Mouse (Mus musculus): ENCODE data around the gene Klf15. TPM values are rescaled to one million over a fixed set of nuclear protein-coding genes. Genes with fewer than 3 reads are reported as not detected.

Gene Klf15
- polyA plus RNA-seq, 1 experiment from 2014 or later, result 25.1 TPM

GRCm38 (mm10) chr6:90476941-90477518, 14.7 kb downstream of the Klf15 start:
- no peaks in the 10 kb centered on the region for H3K9me3 ChIP-seq (ENCODE audit: control insufficient read depth, low read length)
- no peak overlapping the region for H3K9ac ChIP-seq (ENCODE audit: low read depth, low read length)
- H3K4me1 ChIP-seq (ENCODE audit: control insufficient read depth, insufficient read depth, low read depth, low read length), result peaks cover 4% of the 10 kb centered on the region; the same call in 1 of the 2 replicates
- WGBS, result 58% methylated on average over 14 of the region's 14 CpGs
- no peaks in the 10 kb centered on the region for H3K36me3 ChIP-seq (ENCODE audit: control insufficient read depth, insufficient read depth, low read length)
- no peaks in the 10 kb centered on the region for H3K27me3 ChIP-seq (replicated peaks; ENCODE audit: control insufficient read depth, insufficient read depth, low read length)
- no peak overlapping the region for H3K4me2 ChIP-seq (ENCODE audit: low read length)
- peak; percentile 49; the same call in 1 of the 2 replicates for ATAC-seq
- H3K4me3 ChIP-seq (ENCODE audit: low read length), result no peak overlapping the region
- H3K27ac ChIP-seq (ENCODE audit: low read depth, low read length), result no peak overlapping the region

GRCm38 (mm10) chr6:90484249-90484648, 21.9 kb downstream of the Klf15 start:
- H3K4me2 ChIP-seq (ENCODE audit: low read length), result no peak overlapping the region
- H3K4me3 ChIP-seq (ENCODE audit: low read length), result no peak overlapping the region
- no peaks in the 10 kb centered on the region for H3K9me3 ChIP-seq (ENCODE audit: control insufficient read depth, low read length)
- H3K27me3 ChIP-seq (replicated peaks; ENCODE audit: control insufficient read depth, insufficient read depth, low read length), result no peaks in the 10 kb centered on the region
- H3K9ac ChIP-seq (ENCODE audit: low read depth, low read length), result no peak overlapping the region
- ATAC-seq, result no peak
- 87% methylated on average over 3 of the region's 3 CpGs for WGBS
- H3K27ac ChIP-seq (ENCODE audit: low read depth, low read length), result no peak overlapping the region
- no peaks in the 10 kb centered on the region for H3K36me3 ChIP-seq (ENCODE audit: control insufficient read depth, insufficient read depth, low read length)
- no peaks in the 10 kb centered on the region for H3K4me1 ChIP-seq (ENCODE audit: control insufficient read depth, insufficient read depth, low read depth, low read length)

GRCm38 (mm10) chr6:90484876-90485275, 22.5 kb downstream of the Klf15 start:
- no peak overlapping the region for H3K4me3 ChIP-seq (ENCODE audit: low read length)
- H3K27me3 ChIP-seq (replicated peaks; ENCODE audit: control insufficient read depth, insufficient read depth, low read length), result no peaks in the 10 kb centered on the region
- no peaks in the 10 kb centered on the region for H3K4me1 ChIP-seq (ENCODE audit: control insufficient read depth, insufficient read depth, low read depth, low read length)
- ATAC-seq, result no peak
- H3K27ac ChIP-seq (ENCODE audit: low read depth, low read length), result no peak overlapping the region
- no peak overlapping the region for H3K9ac ChIP-seq (ENCODE audit: low read depth, low read length)
- no peak overlapping the region for H3K4me2 ChIP-seq (ENCODE audit: low read length)
- WGBS, result 68% methylated on average over 5 of the region's 5 CpGs
- H3K36me3 ChIP-seq (ENCODE audit: control insufficient read depth, insufficient read depth, low read length), result no peaks in the 10 kb centered on the region
- no peaks in the 10 kb centered on the region for H3K9me3 ChIP-seq (ENCODE audit: control insufficient read depth, low read length)

DNA sequence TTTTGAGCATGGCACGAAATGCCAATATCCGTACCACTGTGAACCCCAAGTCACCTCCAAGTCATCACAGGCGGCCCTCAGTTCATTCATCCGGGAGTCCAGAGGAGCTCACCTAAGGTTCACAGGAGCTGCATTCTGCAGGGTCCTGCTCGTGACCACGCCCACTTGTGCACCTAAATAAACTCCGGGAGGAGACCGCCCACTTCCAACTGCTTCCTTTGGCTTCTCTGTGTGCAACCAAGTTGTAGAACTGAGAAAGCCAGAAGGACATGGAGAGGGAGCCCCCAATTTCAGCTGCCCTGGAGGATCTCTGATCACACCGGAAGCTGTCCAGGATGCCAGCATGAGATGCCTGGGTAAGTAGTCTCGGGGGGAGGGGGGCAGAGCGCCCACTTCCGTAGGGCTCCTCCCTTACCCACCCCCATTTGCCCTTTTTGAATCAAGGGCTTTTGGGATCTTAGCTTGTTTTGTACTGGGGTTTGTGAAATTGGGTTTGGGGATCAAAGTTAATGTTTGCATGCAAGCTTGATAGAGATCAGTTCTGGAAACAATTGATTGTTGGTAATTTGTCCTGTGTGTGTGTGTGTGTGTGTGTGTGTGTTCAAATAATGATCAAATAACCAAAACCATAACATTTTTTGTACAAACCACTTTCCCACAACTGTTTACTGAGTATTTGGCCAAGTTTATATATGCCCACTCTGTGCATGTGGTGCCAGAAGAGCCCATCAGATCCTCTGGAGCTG, 24.0 kb downstream of the Klf15 start, which contains the start of gene Aldh1l1:
Gene Aldh1l1 (plus strand): TSS at position 252 of the 746 bp plus-strand sequence.
- no peak within 1 kb of the TSS for H3K4me3 ChIP-seq (ENCODE audit: low read length)
- H3K4me2 ChIP-seq (ENCODE audit: low read length), result no peak within 1 kb of the TSS
- no peak within 1 kb of the TSS for H3K27ac ChIP-seq (ENCODE audit: low read depth, low read length)
- ATAC-seq, result no peak
- no peaks in the 10 kb centered on the region for H3K9me3 ChIP-seq (ENCODE audit: control insufficient read depth, low read length)
- H3K36me3 ChIP-seq (ENCODE audit: control insufficient read depth, insufficient read depth, low read length), result no peaks in the 10 kb centered on the region
- 84% methylated on average over 12 of the region's 12 CpGs for WGBS
- H3K27me3 ChIP-seq (replicated peaks; ENCODE audit: control insufficient read depth, insufficient read depth, low read length), result no peaks in the 10 kb centered on the region
- no peak within 1 kb of the TSS for H3K9ac ChIP-seq (ENCODE audit: low read depth, low read length)
- peaks cover 6% of the 10 kb centered on the region for H3K4me1 ChIP-seq (ENCODE audit: control insufficient read depth, insufficient read depth, low read depth, low read length)

- WGBS, result 95% methylated on average over 1 of the region's 1 CpGs
- H3K4me1 ChIP-seq (ENCODE audit: control insufficient read depth, insufficient read depth, low read depth, low read length), result peaks cover 6% of the 10 kb centered on the region
- no peak overlapping the region for H3K9ac ChIP-seq (ENCODE audit: low read depth, low read length)
- H3K4me2 ChIP-seq (ENCODE audit: low read length), result no peak overlapping the region
- no peaks in the 10 kb centered on the region for H3K27me3 ChIP-seq (replicated peaks; ENCODE audit: control insufficient read depth, insufficient read depth, low read length)
- no peak for ATAC-seq
- no peak overlapping the region for H3K4me3 ChIP-seq (ENCODE audit: low read length)
- no peak overlapping the region for H3K27ac ChIP-seq (ENCODE audit: low read depth, low read length)
- H3K9me3 ChIP-seq (ENCODE audit: control insufficient read depth, low read length), result no peaks in the 10 kb centered on the region
- no peaks in the 10 kb centered on the region for H3K36me3 ChIP-seq (ENCODE audit: control insufficient read depth, insufficient read depth, low read length)
These were observed 25.2 kb downstream of the Klf15 start for GRCm38 (mm10) chr6:90487531-90487930.

GRCm38 (mm10) chr6:90489532-90489931, 27.2 kb downstream of the Klf15 start:
- WGBS, result 91% methylated on average over 3 of the region's 3 CpGs
- ATAC-seq, result no peak
- H3K4me3 ChIP-seq (ENCODE audit: low read length), result no peak overlapping the region
- H3K4me2 ChIP-seq (ENCODE audit: low read length), result no peak overlapping the region
- H3K27me3 ChIP-seq (replicated peaks; ENCODE audit: control insufficient read depth, insufficient read depth, low read length), result no peaks in the 10 kb centered on the region
- H3K36me3 ChIP-seq (ENCODE audit: control insufficient read depth, insufficient read depth, low read length), result no peaks in the 10 kb centered on the region
- no peak overlapping the region for H3K9ac ChIP-seq (ENCODE audit: low read depth, low read length)
- no peak overlapping the region for H3K27ac ChIP-seq (ENCODE audit: low read depth, low read length)
- peaks cover 6% of the 10 kb centered on the region for H3K4me1 ChIP-seq (ENCODE audit: control insufficient read depth, insufficient read depth, low read depth, low read length)
- H3K9me3 ChIP-seq (ENCODE audit: control insufficient read depth, low read length), result no peaks in the 10 kb centered on the region

DNA sequence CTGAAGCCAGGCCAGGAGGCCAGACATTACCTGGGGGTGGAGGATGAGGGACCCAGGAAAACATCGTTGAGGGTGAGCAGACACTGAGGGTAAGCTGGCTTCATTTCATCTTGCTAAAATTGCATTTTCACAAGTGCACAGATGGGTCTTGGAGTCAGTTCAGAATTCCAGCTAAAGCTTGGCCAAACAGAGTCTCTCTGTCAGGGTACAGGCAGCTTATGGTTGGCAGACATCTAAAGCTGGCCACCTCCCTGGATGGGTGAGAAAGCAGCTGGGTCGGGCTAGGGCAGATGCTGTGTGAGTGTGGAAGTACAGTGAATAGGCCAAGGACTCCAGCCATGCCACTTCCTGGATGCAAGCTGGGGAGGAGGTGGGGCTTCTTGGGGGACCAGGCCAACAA, 28.6 kb downstream of the Klf15 start:
- Histone ChIP-seq H3K9ac (ENCODE audit: low read depth, low read length) (no peak overlapping the region), H3K9me3 (ENCODE audit: control insufficient read depth, low read length) (no peaks in the 10 kb centered on the region), H3K4me3 (ENCODE audit: low read length) (no peak overlapping the region), H3K27me3 (replicated peaks; ENCODE audit: control insufficient read depth, insufficient read depth, low read length) (no peaks in the 10 kb centered on the region), H3K27ac (ENCODE audit: low read depth, low read length) (peak overlapping the region; percentile 31), H3K4me1 (ENCODE audit: control insufficient read depth, insufficient read depth, low read depth, low read length) (peaks cover 6% of the 10 kb centered on the region), H3K4me2 (ENCODE audit: low read length) (no peak overlapping the region), H3K36me3 (ENCODE audit: control insufficient read depth, insufficient read depth, low read length) (no peaks in the 10 kb centered on the region)
- WGBS, result 63% methylated on average over 2 of the region's 2 CpGs
- ATAC-seq, result peak; percentile 35; the same call in 1 of the 2 replicates

GRCm38 (mm10) chr6:90491956-90492744, 29.8 kb downstream of the Klf15 start:
- no peak overlapping the region for H3K27ac ChIP-seq (ENCODE audit: low read depth, low read length)
- 82% methylated on average over 10 of the region's 10 CpGs for WGBS
- no peak overlapping the region for H3K4me3 ChIP-seq (ENCODE audit: low read length)
- no peak overlapping the region for H3K9ac ChIP-seq (ENCODE audit: low read depth, low read length)
- H3K4me2 ChIP-seq (ENCODE audit: low read length), result no peak overlapping the region
- no peaks in the 10 kb centered on the region for H3K27me3 ChIP-seq (replicated peaks; ENCODE audit: control insufficient read depth, insufficient read depth, low read length)
- H3K4me1 ChIP-seq (ENCODE audit: control insufficient read depth, insufficient read depth, low read depth, low read length), result peaks cover 6% of the 10 kb centered on the region
- H3K36me3 ChIP-seq (ENCODE audit: control insufficient read depth, insufficient read depth, low read length), result no peaks in the 10 kb centered on the region
- ATAC-seq, result no peak
- H3K9me3 ChIP-seq (ENCODE audit: control insufficient read depth, low read length), result no peaks in the 10 kb centered on the region

- Histone ChIP-seq H3K36me3 (ENCODE audit: control insufficient read depth, insufficient read depth, low read length) (no peaks in the 10 kb centered on the region), H3K27ac (ENCODE audit: low read depth, low read length) (no peak overlapping the region)
- 78% methylated on average over 3 of the region's 3 CpGs for WGBS
These were observed 31.8 kb downstream of the Klf15 start for GRCm38 (mm10) chr6:90494155-90494554.

More at GRCm38 (mm10) chr6:90494155-90494554, 31.8 kb downstream of the Klf15 start:
- H3K4me2 ChIP-seq (ENCODE audit: low read length), result no peak overlapping the region
- H3K4me1 ChIP-seq (ENCODE audit: control insufficient read depth, insufficient read depth, low read depth, low read length), result peaks cover 6% of the 10 kb centered on the region
- no peaks in the 10 kb centered on the region for H3K27me3 ChIP-seq (replicated peaks; ENCODE audit: control insufficient read depth, insufficient read depth, low read length)
- no peak overlapping the region for H3K9ac ChIP-seq (ENCODE audit: low read depth, low read length)
- H3K9me3 ChIP-seq (ENCODE audit: control insufficient read depth, low read length), result no peaks in the 10 kb centered on the region
- no peak overlapping the region for H3K4me3 ChIP-seq (ENCODE audit: low read length)
- ATAC-seq, result no peak

All from hindbrain, embryonic 16.5 days (tissue).